Mouse (Mus musculus): ENCODE data around the gene Ppil4. TPM values are rescaled to one million over a fixed set of nuclear protein-coding genes. Genes with fewer than 3 reads are reported as not detected.

Gene Ppil4
- total and polyA plus RNA-seq, 2 experiments from 2014 or later = 13.7 to 24.9 TPM

DNA sequence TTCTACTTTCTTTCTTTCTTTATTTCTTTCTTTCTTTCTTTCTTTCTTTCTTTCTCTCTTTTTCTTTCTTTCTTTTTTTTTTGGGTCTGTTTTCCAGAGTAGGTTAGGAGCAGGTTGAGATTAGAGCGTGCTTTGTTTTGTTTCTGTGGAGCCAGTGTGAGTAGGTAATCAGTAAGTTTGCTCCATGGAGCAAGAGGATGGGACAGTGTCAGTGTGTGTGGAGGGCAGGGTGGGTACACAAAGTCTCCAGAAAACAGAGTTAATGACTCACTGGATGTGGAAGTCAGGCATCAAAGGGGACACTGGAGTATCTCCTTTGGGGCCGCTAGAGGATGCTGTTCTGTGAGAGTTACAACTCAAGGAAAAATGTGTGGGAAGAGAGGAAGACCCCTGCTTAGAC is 44.2 kb downstream of the Ppil4 start:
- peaks cover 18% of the 10 kb centered on the region for H3K4me1 ChIP-seq (ENCODE audit: control insufficient read depth, insufficient read depth)
- no peak for DNase-seq (ENCODE audit: low spot score)
- H3K9me3 ChIP-seq (replicated peaks; ENCODE audit: control insufficient read depth, low read length) = no peaks in the 10 kb centered on the region
- 60% methylated on average over 2 of the region's 2 CpGs for WGBS
- no peak for ATAC-seq (ENCODE audit: insufficient read depth, low read depth)
- no peaks in the 10 kb centered on the region for H3K27me3 ChIP-seq (ENCODE audit: control insufficient read depth, insufficient read depth, low read length)
- no peak overlapping the region for H3K4me2 ChIP-seq (ENCODE audit: low read depth, low read length)
- no peak overlapping the region for H3K27ac ChIP-seq (ENCODE audit: low read depth)
- H3K4me3 ChIP-seq (ENCODE audit: low read depth, low read length) = no peak overlapping the region
- H3K9ac ChIP-seq (replicated peaks; ENCODE audit: low read depth, low read length) = no peak overlapping the region
- TF ChIP-seq EP300 (IDR thresholded peaks at IDR 0.05; ENCODE audit: low read depth) (no peak), CTCF (IDR thresholded peaks at IDR 0.05; ENCODE audit: low read depth) (no peak)
- no peaks in the 10 kb centered on the region for H3K36me3 ChIP-seq (replicated peaks; ENCODE audit: control insufficient read depth, insufficient read depth, low read length)

- ATAC-seq (ENCODE audit: insufficient read depth, low read depth) (no peak), DNase-seq (ENCODE audit: low spot score) (no peak)
- no peak overlapping the region for H3K27ac ChIP-seq (ENCODE audit: low read depth)
- no peaks in the 10 kb centered on the region for H3K9me3 ChIP-seq (replicated peaks; ENCODE audit: control insufficient read depth, low read length)
- no peak overlapping the region for H3K4me2 ChIP-seq (ENCODE audit: low read depth, low read length)
- WGBS = 86% methylated on average over 8 of the region's 8 CpGs
- TF ChIP-seq EP300 (IDR thresholded peaks at IDR 0.05; ENCODE audit: low read depth) = no peak
- TF ChIP-seq CTCF (IDR thresholded peaks at IDR 0.05; ENCODE audit: low read depth) = no peak
- no peak overlapping the region for H3K9ac ChIP-seq (replicated peaks; ENCODE audit: low read depth, low read length)
- H3K4me1 ChIP-seq (ENCODE audit: control insufficient read depth, insufficient read depth) = peaks cover 15% of the 10 kb centered on the region
- no peaks in the 10 kb centered on the region for H3K27me3 ChIP-seq (ENCODE audit: control insufficient read depth, insufficient read depth, low read length)
- H3K4me3 ChIP-seq (ENCODE audit: low read depth, low read length) = no peak overlapping the region
- H3K36me3 ChIP-seq (replicated peaks; ENCODE audit: control insufficient read depth, insufficient read depth, low read length) = no peaks in the 10 kb centered on the region
Measured at GRCm38 (mm10) chr10:7837446-7837845, 44.8 kb downstream of the Ppil4 start.

DNA sequence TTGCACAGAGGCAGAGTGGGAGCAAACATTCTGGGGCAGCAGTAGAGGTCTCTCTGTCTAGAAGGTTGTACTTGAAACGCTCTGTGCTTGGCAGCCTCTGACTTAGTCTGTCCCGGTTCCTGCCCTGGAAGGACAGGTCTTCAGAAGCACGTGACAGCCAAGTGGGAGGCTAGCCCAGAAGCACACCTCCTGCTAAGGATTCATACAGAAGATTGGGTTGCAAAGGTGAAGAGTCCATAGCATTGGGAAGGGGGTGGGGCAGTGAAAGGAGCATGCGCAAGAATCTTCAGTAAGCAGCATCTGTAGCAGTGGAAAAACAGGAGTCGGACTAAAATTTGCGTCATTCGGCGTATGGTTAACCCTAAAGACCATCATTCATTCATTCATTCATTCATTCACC is 45.3 kb downstream of the Ppil4 start:
- H3K27ac ChIP-seq (ENCODE audit: low read depth) = no peak overlapping the region
- H3K36me3 ChIP-seq (replicated peaks; ENCODE audit: control insufficient read depth, insufficient read depth, low read length) = no peaks in the 10 kb centered on the region
- no peak overlapping the region for H3K4me2 ChIP-seq (ENCODE audit: low read depth, low read length)
- peaks cover 12% of the 10 kb centered on the region for H3K4me1 ChIP-seq (ENCODE audit: control insufficient read depth, insufficient read depth)
- ATAC-seq (ENCODE audit: insufficient read depth, low read depth) = no peak
- no peak overlapping the region for H3K9ac ChIP-seq (replicated peaks; ENCODE audit: low read depth, low read length)
- no peaks in the 10 kb centered on the region for H3K27me3 ChIP-seq (ENCODE audit: control insufficient read depth, insufficient read depth, low read length)
- WGBS = 80% methylated on average over 8 of the region's 8 CpGs
- DNase-seq (ENCODE audit: low spot score) = no peak
- no peaks in the 10 kb centered on the region for H3K9me3 ChIP-seq (replicated peaks; ENCODE audit: control insufficient read depth, low read length)
- TF ChIP-seq CTCF (IDR thresholded peaks at IDR 0.05; ENCODE audit: low read depth) = no peak
- no peak overlapping the region for H3K4me3 ChIP-seq (ENCODE audit: low read depth, low read length)

DNA sequence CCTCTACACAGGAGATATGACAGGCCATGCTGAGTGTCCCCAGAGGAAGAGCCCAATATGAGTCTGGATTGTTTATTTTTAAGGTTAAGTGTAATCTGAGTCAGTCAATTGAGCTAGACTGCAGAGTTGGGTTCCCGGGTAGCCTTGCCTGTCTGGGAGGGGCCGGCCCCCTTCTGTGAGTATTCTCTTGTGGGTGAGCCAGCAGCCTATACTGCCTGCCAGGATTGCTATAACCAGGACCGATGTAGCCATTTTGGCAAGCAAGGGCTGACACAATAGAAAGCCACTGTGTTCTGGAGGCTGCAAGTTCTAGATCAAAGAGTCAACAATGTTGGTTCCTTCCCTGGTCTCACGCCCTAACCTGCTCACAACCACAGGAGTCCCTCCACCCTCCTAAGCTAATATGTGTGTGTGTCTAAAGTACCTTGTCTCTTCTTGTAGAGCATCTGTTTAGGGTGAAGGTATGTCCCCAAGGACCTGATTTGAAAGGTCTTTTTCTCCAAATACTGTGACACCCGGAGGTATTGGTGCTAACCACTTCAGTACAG is 46.3 kb downstream of the Ppil4 start:
- H3K4me3 ChIP-seq (ENCODE audit: low read depth, low read length) = no peak overlapping the region
- 81% methylated on average over 5 of the region's 5 CpGs for WGBS

GRCm38 (mm10) chr10:7839551-7840352 is 47.1 kb downstream of the Ppil4 start:
- H3K4me2 ChIP-seq (ENCODE audit: low read depth, low read length) = no peak overlapping the region
- H3K9me3 ChIP-seq (replicated peaks; ENCODE audit: control insufficient read depth, low read length) = no peaks in the 10 kb centered on the region
- DNase-seq (ENCODE audit: low spot score) (no peak), ATAC-seq (ENCODE audit: insufficient read depth, low read depth) (no peak)
- no peak overlapping the region for H3K27ac ChIP-seq (ENCODE audit: low read depth)
- H3K9ac ChIP-seq (replicated peaks; ENCODE audit: low read depth, low read length) = no peak overlapping the region
- 72% methylated on average over 22 of the region's 22 CpGs for WGBS
- peaks cover 12% of the 10 kb centered on the region for H3K4me1 ChIP-seq (ENCODE audit: control insufficient read depth, insufficient read depth)
- no peaks in the 10 kb centered on the region for H3K36me3 ChIP-seq (replicated peaks; ENCODE audit: control insufficient read depth, insufficient read depth, low read length)
- no peak overlapping the region for H3K4me3 ChIP-seq (ENCODE audit: low read depth, low read length)
- TF ChIP-seq EP300 (IDR thresholded peaks at IDR 0.05; ENCODE audit: low read depth) = no peak
- TF ChIP-seq CTCF (IDR thresholded peaks at IDR 0.05; ENCODE audit: low read depth) = no peak
- H3K27me3 ChIP-seq (ENCODE audit: control insufficient read depth, insufficient read depth, low read length) = no peaks in the 10 kb centered on the region; the same call in 1 of the 2 replicates

More for the DNA sequence above, 46.3 kb downstream of the Ppil4 start:
- Histone ChIP-seq H3K9ac (replicated peaks; ENCODE audit: low read depth, low read length) (no peak overlapping the region), H3K36me3 (replicated peaks; ENCODE audit: control insufficient read depth, insufficient read depth, low read length) (no peaks in the 10 kb centered on the region), H3K4me2 (ENCODE audit: low read depth, low read length) (no peak overlapping the region), H3K4me1 (ENCODE audit: control insufficient read depth, insufficient read depth) (peaks cover 12% of the 10 kb centered on the region), H3K27ac (ENCODE audit: low read depth) (no peak overlapping the region), H3K27me3 (ENCODE audit: control insufficient read depth, insufficient read depth, low read length) (no peaks in the 10 kb centered on the region; the same call in 1 of the 2 replicates), H3K9me3 (replicated peaks; ENCODE audit: control insufficient read depth, low read length) (no peaks in the 10 kb centered on the region)
- ATAC-seq (ENCODE audit: insufficient read depth, low read depth) (no peak), DNase-seq (ENCODE audit: low spot score) (no peak)
- TF ChIP-seq CTCF (IDR thresholded peaks at IDR 0.05; ENCODE audit: low read depth) = no peak
- no peak for TF ChIP-seq EP300 (IDR thresholded peaks at IDR 0.05; ENCODE audit: low read depth)

Measured in heart, postnatal 0 days (tissue).